ENCODE assay signal across 23 mouse cellular contexts in the genomic region with DNA sequence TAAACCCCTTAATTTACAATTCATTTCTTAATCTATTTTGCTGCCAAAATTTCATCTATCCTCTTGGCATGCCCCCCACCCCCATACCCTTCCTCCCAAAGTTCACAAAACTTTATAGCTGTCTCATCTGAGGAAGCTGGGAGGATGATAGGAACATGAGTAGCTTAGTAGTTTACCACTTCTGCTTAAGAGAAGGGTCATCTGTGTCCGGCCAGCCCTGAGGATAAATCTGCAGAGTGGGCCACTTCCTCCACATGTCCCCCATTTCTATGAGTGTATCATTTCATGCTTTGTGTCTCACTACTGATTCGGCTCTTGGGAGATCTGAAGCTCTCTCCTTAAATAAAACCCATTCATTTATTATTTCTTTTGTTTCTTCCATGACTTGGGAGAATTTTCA.
DNase-seq lines count a peak whose midpoint lies in the region; ATAC-seq lines count a peak whose summit lies in the region.
"Had no signal": no experiment of that assay in that cellular context is flagged by ENCODE, and none has a peak within 500 bp of the region (broad histone marks: within the 10 kb centered on the region; RNA-seq: fewer than 3 reads in every experiment).

No protein-coding gene starts in this region.

- DNase-seq in heart, adult 11 months: peak; percentile 81
- no peak for DNase-seq in heart, postnatal 10 days
- DNase-seq in 416B (ENCODE audit: low read depth): peak; percentile 47
- DNase-seq in cerebellum, adult 11 months: no peak
- DNase-seq in kidney, postnatal 14 days: no peak
- no peak for DNase-seq in midbrain, embryonic 11.5 days (ENCODE audit: low spot score, missing footprints)
- DNase-seq: adrenal gland, adult 2 months; adrenal gland, adult 8-10 months; adrenal gland, postnatal 10 days; adrenal gland, postnatal 14 days; adrenal gland, postnatal 25 days; adrenal gland, postnatal 36 days; B cell, adult 2 months; cerebellum, adult 11-12 months; cerebellum, adult 18-20 months; cerebellum, adult 2 months had no signal

- H3K27me3 ChIP-seq in midbrain, embryonic 11.5 days (ENCODE audit: control insufficient read depth, insufficient read depth, low read length): no peaks in the 10 kb centered on the region
- H3K27me3 ChIP-seq: CH12.LX, Patski had no signal

- no peak overlapping the region for H3K27ac ChIP-seq in midbrain, embryonic 11.5 days (ENCODE audit: low read depth, low read length)

- intact Hi-C loops in heart, postnatal 10 days (cut with DNase I): loop anchor here (5.0 kb wide), 4 partner anchors 95 to 1035 kb away; no protein-coding TSS in a partner anchor

- no peak overlapping the region for H3K9ac ChIP-seq in midbrain, embryonic 11.5 days (ENCODE audit: low read length)

- no peak overlapping the region for H3K4me2 ChIP-seq in midbrain, embryonic 11.5 days

- 88% methylated on average over 2 of the region's 2 CpGs for WGBS in midbrain, embryonic 11.5 days

- H3K4me1 ChIP-seq in midbrain, embryonic 11.5 days (ENCODE audit: control insufficient read depth, insufficient read depth, low read length): no peaks in the 10 kb centered on the region

- H3K9me3 ChIP-seq in midbrain, embryonic 11.5 days (ENCODE audit: control insufficient read depth, low read length): no peaks in the 10 kb centered on the region
- H3K9me3 ChIP-seq: G1E had no signal

- no peaks in the 10 kb centered on the region for H3K36me3 ChIP-seq in midbrain, embryonic 11.5 days (ENCODE audit: control insufficient read depth, insufficient read depth, low read length)

- ATAC-seq in common myeloid progenitor, adult 5-6 weeks (replicated peaks; ENCODE audit: low read depth, poor library complexity, severe bottlenecking): 0 out of 2 replicates have a peak, but pooled peaks have one; percentile 18
- ATAC-seq in granulocyte monocyte progenitor cell, adult 5-6 weeks (replicated peaks; ENCODE audit: poor library complexity, severe bottlenecking): peak; percentile 59
- ATAC-seq in midbrain, embryonic 11.5 days (ENCODE audit: low FRiP score): no peak
- ATAC-seq: activated CD4-positive, CD25-positive, alpha-beta regulatory T cell, adult 4 months; CD4-positive, CD25-positive, alpha-beta regulatory T cell, adult 4 months; Patski had no signal

- no peak overlapping the region for H3K4me3 ChIP-seq in midbrain, embryonic 11.5 days (ENCODE audit: low read depth, low read length)

Comparison
In these comparisons a context has a peak if more than half of its experiments do, and no peak if none do; other contexts are left out.
1. DNase-seq: peak in heart, adult 11 months (single experiment) and 416B (single experiment); none in heart, postnatal 10 days (0 of 2), cerebellum, adult 11 months (single experiment), kidney, postnatal 14 days (single experiment) and midbrain, embryonic 11.5 days (single experiment).